Mouse (Mus musculus): ENCODE measurements around the gene Dab2ip.

Dab2ip gene

GRCm38 (mm10) chr2:35651297-35651731 is 93.2 kb downstream of the Dab2ip start:
- in situ Hi-C loops (cut with MboI, MseI) = no loop called here

GRCm38 (mm10) chr2:35652984-35653383 is 94.9 kb downstream of the Dab2ip start:
- in situ Hi-C loops (cut with MboI, MseI) = no loop called here

GRCm38 (mm10) chr2:35654795-35655194 is 96.7 kb downstream of the Dab2ip start:
- in situ Hi-C loops (cut with MboI, MseI) = no loop called here

DNA sequence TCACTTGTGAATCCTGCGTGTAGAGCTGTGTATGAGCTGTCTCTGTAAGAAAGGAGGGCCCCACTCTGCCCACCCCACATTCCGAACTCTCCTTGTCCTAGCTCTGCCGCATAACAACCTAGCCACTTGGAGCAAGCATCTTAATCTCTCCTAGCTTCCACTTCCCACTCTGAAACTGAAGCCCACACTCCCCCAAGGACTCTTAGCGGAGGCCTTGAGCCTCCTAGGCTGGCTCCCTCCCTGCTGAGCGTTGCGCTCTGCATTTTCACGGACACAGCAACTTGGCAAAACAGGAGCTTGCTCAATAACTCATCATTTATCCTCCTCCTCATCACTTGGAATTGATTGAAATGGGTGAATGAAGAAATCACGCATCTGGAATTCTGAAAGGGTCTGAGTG is 97.9 kb downstream of the Dab2ip start:
- in situ Hi-C loops (cut with MboI, MseI) = no loop called here

DNA sequence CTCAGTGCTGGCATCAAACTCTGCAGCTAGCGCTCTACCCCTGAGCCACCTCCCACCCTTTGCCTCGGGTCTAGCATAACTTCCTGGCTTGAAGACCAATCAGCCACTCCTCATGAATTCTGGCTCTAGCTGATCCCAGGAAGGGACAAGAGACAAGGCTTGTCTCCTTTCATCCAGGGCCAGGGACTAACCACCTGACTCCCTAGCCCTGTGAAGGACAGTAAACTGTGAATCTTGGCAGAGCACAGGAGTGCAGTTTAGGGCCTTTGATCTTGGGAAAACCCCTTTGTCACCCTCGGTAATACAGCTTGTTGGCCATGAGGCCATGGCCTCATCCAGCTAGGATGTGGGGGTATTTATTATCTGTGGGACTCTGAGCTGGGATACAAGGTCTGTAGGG is 100.2 kb downstream of the Dab2ip start:
- in situ Hi-C loops (cut with MboI, MseI) = no loop called here

DNA sequence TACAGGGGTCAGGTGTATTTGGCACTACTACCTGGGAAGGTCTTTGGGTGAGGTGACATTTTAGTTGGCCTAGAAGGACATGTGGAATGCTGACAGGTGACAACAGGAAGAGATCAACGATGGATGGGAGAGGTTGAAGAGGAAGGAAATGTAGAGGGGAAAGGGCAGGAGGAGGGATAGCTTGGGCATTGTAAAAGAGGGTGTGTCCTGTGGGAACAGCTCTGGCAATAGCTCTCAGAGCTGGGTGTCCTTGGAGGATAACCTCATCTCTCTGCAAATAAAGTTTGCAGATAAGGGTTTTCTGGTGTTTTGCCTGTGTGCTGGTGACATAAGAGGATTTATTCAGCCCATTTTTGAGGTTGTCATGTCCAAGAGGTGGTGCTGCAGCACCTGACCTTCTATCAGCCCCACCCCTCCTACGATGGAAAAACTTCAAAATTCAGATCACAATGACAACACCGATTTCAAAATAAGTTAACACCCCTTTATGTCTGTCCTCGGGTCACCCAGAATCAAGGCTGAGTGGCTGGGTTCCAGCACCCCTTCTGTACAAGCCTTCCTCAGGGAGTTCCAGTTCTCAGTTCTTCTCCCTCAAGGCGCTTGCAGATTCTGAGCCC is 101.6 kb downstream of the Dab2ip start:
- in situ Hi-C loops (cut with MboI, MseI) = no loop called here

GRCm38 (mm10) chr2:35660953-35661374 is 102.9 kb downstream of the Dab2ip start:
- in situ Hi-C loops (cut with MboI, MseI) = no loop called here

DNA sequence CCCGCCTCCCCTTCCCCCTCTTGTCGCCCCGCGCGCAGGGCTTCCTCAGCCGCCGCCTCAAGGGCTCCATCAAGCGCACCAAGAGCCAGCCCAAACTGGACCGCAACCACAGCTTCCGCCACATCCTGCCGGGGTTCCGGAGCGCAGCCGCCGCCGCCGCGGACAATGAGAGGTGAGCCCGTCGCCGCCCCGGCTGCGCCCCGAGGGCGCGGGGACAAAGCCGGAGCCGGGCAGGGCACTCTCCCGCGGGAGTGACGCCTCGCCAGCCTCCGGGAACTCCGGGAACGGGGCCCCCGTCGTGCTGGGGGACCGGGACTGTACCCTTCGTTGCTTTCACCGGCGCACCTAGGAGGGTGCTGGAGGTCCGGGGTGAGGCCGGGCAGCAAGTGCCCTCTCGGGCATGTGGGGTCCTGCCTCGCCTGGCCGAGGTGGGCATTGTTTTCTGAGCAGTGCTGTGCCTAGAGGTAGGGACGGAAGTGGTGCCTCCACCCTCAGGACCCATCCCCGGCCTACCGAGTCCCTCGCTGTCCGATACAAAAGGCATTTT is 103.5 kb downstream of the Dab2ip start:
- in situ Hi-C loops (cut with MboI, MseI) = no loop called here

DNA sequence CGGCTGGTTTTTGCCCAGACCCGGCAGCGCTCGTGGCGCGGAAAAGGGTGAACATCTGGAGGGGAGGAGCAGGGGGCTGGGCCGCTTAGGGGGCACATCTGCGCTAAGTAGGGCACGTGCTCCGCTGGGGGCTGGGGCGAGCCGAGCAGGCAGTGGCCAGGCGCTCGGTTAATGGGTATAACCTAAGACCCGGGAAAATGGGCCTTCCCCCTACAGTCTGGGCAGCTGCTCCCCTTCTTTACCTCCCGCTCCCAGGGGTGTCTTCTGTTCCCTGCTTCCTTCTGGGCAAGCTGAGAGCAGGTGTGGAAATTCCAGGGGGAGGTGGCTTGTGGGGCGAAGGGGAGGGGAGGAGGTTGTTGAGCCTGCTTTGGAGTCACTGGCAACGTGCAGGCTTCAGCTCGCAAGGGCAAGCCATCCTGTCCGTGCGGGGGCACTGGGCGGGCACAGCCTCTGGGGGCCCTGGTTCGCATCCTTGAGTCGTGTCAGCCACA is 104.0 kb downstream of the Dab2ip start:
- in situ Hi-C loops (cut with MboI, MseI) = no loop called here

DNA sequence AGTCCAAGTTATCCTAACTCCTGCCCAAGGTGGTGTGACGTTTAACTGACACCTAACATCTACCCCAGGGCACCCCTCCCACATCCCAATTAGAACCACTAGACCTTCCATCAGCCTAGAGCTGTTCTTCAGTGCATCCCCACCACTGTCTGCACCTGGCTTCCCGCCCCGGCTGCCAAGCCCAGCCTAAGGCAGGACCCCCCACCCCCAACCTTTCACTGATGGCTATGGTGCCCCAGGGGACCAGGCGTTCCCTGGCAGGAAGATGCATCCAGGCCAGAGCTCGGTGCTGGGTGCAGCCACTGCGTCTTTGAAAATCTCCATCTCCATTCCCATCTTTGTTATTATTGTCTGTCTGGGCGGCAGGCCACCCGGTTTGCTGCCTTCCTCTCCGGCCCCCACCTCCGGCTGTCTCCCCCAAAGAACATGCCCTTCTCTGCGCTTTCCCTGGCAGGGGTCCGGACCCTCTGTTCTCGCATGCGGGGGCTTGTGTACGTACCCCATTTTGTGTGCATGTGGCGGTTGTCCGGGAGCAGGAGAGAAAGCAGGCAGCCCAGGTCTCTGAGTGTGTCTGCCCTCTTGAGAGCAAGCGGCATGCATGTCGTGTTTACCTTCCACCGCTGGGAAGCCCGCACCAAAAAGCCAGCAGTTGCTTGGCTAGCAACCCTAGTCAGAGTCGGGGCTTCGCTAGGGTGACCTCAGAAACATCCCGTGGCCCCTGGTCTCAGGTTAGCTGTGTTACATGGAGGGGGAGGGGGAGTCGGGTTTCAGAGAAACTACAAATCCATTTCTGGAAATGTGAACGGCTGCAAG is 104.9 kb downstream of the Dab2ip start:
- in situ Hi-C loops (cut with MboI, MseI) = no loop called here

DNA sequence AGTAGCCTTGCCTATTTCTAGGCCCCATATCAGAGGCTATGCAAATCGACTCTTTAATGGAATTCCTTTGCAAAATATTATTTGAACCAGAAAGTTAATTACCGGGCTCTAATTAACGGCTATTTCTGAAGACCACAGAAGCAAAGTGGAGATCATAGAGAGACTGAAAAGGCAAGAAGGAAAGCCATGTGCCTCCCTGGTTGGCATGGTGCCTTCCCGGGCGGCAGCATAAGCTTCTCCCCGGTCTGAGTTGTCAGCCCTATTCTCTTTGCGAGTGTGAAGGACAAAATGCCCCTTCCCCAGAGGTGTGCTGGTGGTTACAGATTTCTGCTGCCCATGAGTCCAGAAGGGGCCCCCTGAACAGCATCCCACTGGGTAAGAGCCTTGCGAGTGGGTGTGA is 109.7 kb downstream of the Dab2ip start:
- in situ Hi-C loops (cut with MboI, MseI) = no loop called here

GRCm38 (mm10) chr2:35669217-35669616 is 111.2 kb downstream of the Dab2ip start:
- in situ Hi-C loops (cut with MboI, MseI) = no loop called here

DNA sequence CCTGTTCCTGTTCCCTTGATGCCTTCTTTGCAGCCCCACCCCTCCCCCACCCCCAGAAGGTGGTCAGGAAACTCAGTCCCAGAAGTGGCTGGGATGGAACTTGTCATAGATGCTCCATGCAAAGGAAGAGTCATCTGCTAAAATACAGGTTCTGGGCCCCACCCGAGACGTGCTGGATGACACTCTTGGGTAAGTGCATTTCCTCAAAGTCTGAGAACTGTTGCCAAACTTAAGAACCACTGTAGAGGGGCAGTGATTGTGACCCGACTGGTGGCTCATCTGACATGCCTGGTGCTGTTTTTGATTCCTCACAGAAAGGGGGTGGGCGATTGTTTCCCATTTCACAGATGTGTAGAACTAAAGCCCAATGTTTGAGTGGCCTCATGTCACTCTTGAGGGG is 111.7 kb downstream of the Dab2ip start:
- in situ Hi-C loops (cut with MboI, MseI) = no loop called here

DNA sequence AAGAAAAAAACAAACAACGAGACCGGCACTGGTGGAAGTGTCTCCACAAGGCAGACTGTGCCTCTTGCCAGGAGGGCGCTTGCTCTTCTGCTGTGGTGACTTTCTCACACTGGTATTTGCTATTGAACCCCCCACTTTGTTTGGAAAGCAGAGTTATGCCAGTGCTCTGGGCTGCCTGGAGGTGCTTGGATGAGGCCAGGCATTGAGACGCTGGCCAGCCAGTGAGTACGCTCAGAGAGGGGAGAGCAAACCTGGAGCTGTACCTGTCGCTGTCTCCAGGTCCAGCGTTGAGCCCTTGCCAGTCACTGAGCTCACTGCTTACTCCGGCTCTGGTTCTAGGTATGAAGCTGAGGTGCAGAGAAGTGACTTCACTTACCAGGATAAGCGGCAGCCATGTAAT is 112.2 kb downstream of the Dab2ip start:
- in situ Hi-C loops (cut with MboI, MseI) = no loop called here

DNA sequence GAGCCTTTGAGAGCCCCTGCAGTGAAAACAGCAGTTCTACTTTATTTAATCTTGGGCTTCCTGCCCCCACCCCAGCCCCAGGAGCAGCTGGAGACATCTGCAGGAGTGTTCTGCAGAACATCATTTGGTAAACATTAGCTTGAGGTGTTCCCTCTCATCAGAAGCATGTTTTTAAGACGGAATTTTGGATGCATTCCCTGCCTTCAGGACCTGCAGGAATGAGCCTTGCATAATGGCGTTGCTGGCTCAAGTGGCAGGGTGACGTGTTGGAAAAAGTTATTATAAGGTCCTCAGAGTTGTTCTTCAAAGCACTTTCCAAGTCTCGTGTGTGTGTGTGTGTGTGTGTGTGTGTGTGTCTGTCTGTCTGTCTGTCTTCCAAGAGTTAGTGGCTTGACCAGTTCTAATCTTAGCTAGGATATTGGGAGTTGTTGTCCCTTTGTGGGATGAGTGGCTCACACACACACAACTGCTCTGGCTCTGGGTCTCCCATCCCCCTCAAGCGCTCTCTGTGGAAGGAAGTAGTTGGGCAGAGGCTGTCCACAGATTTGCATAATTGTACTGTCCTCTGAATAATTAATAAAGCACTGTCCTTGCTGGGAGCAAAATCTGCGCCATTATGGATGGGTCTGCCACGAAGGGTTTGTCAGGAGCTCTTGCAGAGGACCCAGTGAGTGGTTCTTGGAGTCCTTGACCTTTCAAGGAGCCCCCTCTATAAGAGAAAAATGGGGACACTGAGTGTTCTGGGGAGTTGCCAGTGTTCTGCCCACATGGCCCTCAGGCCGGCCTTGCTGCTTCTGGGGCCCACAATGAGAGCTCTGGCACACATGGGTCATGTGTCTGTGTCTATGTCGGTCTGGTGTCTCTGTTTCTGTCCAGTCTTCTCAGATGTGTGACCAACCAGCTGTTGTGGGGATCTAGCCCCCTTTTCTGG is 114.2 kb downstream of the Dab2ip start:
- in situ Hi-C loops (cut with MboI, MseI) = no loop called here

DNA sequence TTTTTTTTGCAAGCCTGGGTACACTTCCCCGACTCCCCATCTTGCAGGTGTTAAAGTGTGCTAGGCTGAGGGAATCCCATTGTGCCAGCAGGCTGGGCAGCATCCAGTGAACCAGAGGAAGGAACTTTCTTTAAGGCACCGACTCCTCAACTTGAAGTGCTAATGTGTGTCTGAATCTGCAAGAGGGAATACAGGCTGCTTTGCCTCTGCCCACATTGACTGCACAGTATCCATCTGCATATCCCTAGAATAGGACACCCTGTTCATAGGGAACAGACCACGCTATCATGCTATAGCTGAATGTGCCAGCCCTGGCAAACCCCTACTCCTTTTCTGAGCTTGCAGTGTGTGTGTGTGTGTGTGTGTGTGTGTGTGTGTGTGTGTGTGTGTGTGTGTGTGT is 115.1 kb downstream of the Dab2ip start:
- in situ Hi-C loops (cut with MboI, MseI) = no loop called here

DNA sequence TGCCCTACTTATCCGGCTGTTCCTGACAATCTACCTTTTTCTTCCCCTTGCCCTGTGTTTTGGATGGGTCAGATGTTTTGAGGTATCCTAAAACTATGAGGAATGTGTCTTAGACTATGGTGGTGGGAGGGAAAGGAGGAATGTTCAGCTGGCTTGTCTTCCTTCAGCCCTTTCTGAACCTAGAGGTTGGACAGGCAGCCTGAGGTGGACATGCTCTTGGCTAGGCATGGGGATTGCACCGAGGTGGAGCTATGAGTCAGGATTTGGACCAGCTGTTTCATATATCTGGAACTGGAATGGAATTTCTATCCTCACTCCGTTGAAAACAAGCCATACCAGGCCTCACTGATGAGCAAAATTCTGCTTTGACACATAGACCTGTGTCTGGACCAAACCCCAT is 115.9 kb downstream of the Dab2ip start:
- in situ Hi-C loops (cut with MboI, MseI) = no loop called here

DNA sequence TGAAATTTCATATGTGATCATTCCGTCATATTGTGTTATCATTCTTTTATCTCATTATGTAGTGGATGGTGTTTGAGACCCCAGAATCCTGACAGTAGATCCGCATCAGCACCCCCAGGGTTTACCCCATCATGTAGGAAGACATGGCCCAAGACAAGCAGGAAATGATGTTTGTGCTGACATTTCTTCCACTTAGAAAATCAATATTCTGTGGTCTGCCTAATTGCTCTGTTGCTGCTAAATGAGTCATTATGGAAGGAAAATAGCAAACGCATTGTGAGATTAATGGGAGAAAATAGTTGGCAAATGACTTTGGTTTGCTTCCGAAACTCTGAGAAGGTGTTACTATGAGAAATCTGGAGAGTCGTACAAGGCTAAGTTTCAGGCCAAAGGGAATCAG is 116.4 kb downstream of the Dab2ip start:
- in situ Hi-C loops (cut with MboI, MseI) = no loop called here

- in situ Hi-C loops (cut with MboI, MseI) = no loop called here
These were observed 118.1 kb downstream of the Dab2ip start for GRCm38 (mm10) chr2:35676075-35676665.

DNA sequence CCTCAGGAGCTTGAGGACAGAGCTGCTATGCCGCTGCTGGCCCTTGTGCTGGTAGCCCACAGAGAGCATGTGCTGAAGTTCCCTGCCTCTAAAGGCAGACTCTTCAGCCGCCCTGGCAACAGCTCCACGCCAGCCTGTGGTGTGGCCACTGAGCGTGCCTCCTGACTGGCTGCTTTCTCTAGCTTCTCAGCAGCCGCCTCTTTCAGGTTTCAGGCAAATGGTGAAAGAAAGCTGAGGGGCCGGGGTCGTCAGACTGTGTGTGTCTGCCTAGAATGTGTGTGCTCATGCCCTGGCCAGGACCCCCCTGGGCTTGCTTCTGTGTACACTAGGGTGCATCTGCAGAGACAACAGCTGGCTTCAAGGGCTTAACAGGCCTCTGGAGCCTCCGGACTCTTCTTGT is 119.8 kb downstream of the Dab2ip start:
- in situ Hi-C loops (cut with MboI, MseI) = no loop called here

DNA sequence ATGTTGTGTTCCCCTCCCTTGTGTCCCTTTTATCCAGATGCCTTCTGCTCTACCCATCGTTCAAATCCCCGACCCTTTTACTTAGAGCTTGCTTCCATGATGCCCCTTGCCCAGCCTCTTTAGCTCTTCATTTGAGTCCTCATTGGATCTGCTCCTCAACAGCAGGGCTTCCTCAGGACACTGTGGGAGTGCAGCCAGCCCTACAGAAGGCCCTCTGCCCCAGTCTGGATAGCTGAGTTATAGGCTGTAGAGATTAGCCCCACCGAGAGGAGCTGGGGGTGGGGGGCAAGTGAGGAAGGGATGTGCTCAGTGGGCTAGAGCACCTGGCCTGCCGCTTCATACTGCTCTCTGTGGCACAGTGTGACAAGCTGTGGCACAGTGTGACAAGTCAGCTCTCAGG is 120.4 kb downstream of the Dab2ip start:
- in situ Hi-C loops (cut with MboI, MseI) = no loop called here

Data from T-helper 2 cell (primary cell).